In the genomic region with DNA sequence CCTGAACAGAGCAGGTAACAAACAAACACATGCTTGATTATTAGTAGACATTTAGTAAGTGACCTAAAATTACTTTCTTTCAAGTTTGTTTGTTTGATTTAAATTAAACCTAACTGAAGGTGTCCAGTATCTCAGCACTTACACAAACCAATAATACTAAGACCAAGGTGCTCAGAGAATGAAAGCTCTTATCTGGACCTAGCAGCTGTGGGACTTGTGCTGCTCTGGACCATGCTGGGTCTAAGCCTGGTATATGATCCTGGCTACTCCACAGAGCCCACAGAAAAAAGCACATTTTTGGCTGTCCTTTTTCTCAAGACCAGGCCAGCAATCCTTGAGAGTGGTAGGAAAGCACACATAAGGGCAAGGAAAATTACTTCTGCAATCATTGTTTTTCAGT, we compare ENCODE assay signal across 26 mouse cellular contexts.
DNase-seq lines count a peak whose midpoint lies in the region; ATAC-seq lines count a peak whose summit lies in the region.
"Had no signal": no experiment of that assay in that cellular context is flagged by ENCODE, and none has a peak within 500 bp of the region (broad histone marks: within the 10 kb centered on the region; RNA-seq: fewer than 3 reads in every experiment).

No protein-coding gene starts in this region.

- no peak for DNase-seq in midbrain, embryonic 10.5 days (ENCODE audit: low spot score)
- peak; percentile 74 for DNase-seq in c-Kit-positive CD71-positive TER-119-positive erythroid progenitor cells, embryonic 14.5 days (ENCODE audit: low spot score)
- DNase-seq in liver, embryonic 13.5 days: peak; percentile 48
- DNase-seq in gastrocnemius, adult 8-10 months (ENCODE audit: low spot score in 2 of 2): no peak
- no peak for DNase-seq in embryo, embryonic 9.5 days (ENCODE audit: extremely low spot score)
- DNase-seq in right cerebral cortex, postnatal 4 days: no peak
- DNase-seq: adrenal gland, adult 8-10 months; embryo, embryonic 11 days; gastrocnemius, postnatal 14 days; heart, adult 18-20 months; heart, postnatal 10 days; kidney, adult 9 months; kidney, postnatal 14 days; thymus, adult 18-20 months; thymus, postnatal 4 days had no signal

- no peak overlapping the region for H3K4me2 ChIP-seq in midbrain, embryonic 15.5 days
- peak overlapping the region; percentile 34 for H3K4me2 ChIP-seq in liver, embryonic 13.5 days
- H3K4me2 ChIP-seq: heart, embryonic 12.5 days; midbrain, embryonic 12.5 days had no signal

- ATAC-seq in midbrain, embryonic 15.5 days (replicated peaks): no peak
- peak; percentile 98 for ATAC-seq in liver, embryonic 13.5 days (ENCODE audit: low read depth)
- peak; percentile 96 for ATAC-seq in megakaryocyte-erythroid progenitor cell, adult 5-6 weeks (replicated peaks; ENCODE audit: low FRiP score, low TSS enrichment, poor library complexity, severe bottlenecking)
- ATAC-seq: activated CD4-positive, CD25-positive, alpha-beta regulatory T cell, adult 4 months; hindbrain, postnatal 0 days; intestine, embryonic 16.5 days; lung, postnatal 0 days had no signal

- no peak overlapping the region for H3K4me3 ChIP-seq in midbrain, embryonic 15.5 days
- H3K4me3 ChIP-seq in midbrain, embryonic 10.5 days: no peak overlapping the region
- H3K4me3 ChIP-seq in liver, embryonic 13.5 days (replicated peaks): no peak overlapping the region
- H3K4me3 ChIP-seq: heart, embryonic 12.5 days; hindbrain, embryonic 10.5 days; limb, embryonic 10.5 days; midbrain, embryonic 12.5 days had no signal

- no peaks in the 10 kb centered on the region for H3K36me3 ChIP-seq in midbrain, embryonic 15.5 days (replicated peaks)
- no peaks in the 10 kb centered on the region for H3K36me3 ChIP-seq in midbrain, embryonic 10.5 days
- no peaks in the 10 kb centered on the region for H3K36me3 ChIP-seq in liver, embryonic 13.5 days
- H3K36me3 ChIP-seq: heart, embryonic 12.5 days; hindbrain, embryonic 10.5 days; limb, embryonic 10.5 days; midbrain, embryonic 12.5 days had no signal

- 0 out of 2 replicates have a peak overlapping the region, but pooled peaks have one; percentile 8 for H3K27ac ChIP-seq in midbrain, embryonic 15.5 days
- no peak overlapping the region for H3K27ac ChIP-seq in midbrain, embryonic 10.5 days (replicated peaks)
- H3K27ac ChIP-seq in liver, embryonic 13.5 days: peak overlapping the region; percentile 70
- H3K27ac ChIP-seq: hindbrain, embryonic 10.5 days; hindbrain, postnatal 0 days; limb, embryonic 10.5 days; macrophage; midbrain, embryonic 12.5 days had no signal

- no peaks in the 10 kb centered on the region for H3K9me3 ChIP-seq in midbrain, embryonic 15.5 days
- H3K9me3 ChIP-seq in midbrain, embryonic 10.5 days (replicated peaks): no peaks in the 10 kb centered on the region
- no peaks in the 10 kb centered on the region for H3K9me3 ChIP-seq in liver, embryonic 13.5 days (replicated peaks)
- H3K9me3 ChIP-seq: heart, embryonic 12.5 days; hindbrain, embryonic 10.5 days; limb, embryonic 10.5 days; midbrain, embryonic 12.5 days had no signal

- H3K4me1 ChIP-seq in midbrain, embryonic 15.5 days: peaks cover 24% of the 10 kb centered on the region
- H3K4me1 ChIP-seq in midbrain, embryonic 10.5 days: peaks cover 47% of the 10 kb centered on the region
- peaks cover 54% of the 10 kb centered on the region for H3K4me1 ChIP-seq in liver, embryonic 13.5 days (replicated peaks)

- no peaks in the 10 kb centered on the region for H3K27me3 ChIP-seq in midbrain, embryonic 15.5 days (replicated peaks)
- no peaks in the 10 kb centered on the region for H3K27me3 ChIP-seq in midbrain, embryonic 10.5 days (ENCODE audit: low read depth, poor library complexity, severe bottlenecking)
- no peaks in the 10 kb centered on the region for H3K27me3 ChIP-seq in liver, embryonic 13.5 days
- H3K27me3 ChIP-seq: heart, embryonic 12.5 days; midbrain, embryonic 12.5 days had no signal

- no peak overlapping the region for H3K9ac ChIP-seq in midbrain, embryonic 15.5 days
- H3K9ac ChIP-seq in liver, embryonic 13.5 days: 0 out of 2 replicates have a peak overlapping the region, but pooled peaks have one; percentile 26
- H3K9ac ChIP-seq: heart, embryonic 12.5 days; midbrain, embryonic 12.5 days had no signal

Comparison
In these comparisons a context has a peak if more than half of its experiments do, and no peak if none do; other contexts are left out.
1. DNase-seq: peak in c-Kit-positive CD71-positive TER-119-positive erythroid progenitor cells, embryonic 14.5 days (single experiment) and liver, embryonic 13.5 days (single experiment); none in midbrain, embryonic 10.5 days (single experiment), gastrocnemius, adult 8-10 months (0 of 2), embryo, embryonic 9.5 days (single experiment) and right cerebral cortex, postnatal 4 days (single experiment).